Mouse (Mus musculus) embryonic facial prominence, embryonic 12.5 days (tissue): ENCODE measurements around the gene Dand5. TPM values are rescaled to one million over a fixed set of nuclear protein-coding genes. Genes with fewer than 3 reads are reported as not detected.
A peak's percentile ranks its signal among the peaks of the same experiment; 100 is the strongest.
"Not testable (repeated sequence)": the region's sequence is repeated elsewhere in the genome, so short reads cannot be mapped to it uniquely, and the experiment has no call there.

Experiments
- ATAC-seq: fragments of 200-750 bp; cut with Nextera tagmentation; 2 replicates; pipeline ENCODE4 v1.8.0; 2017; ENCODE audit not compliant: insufficient number of reproducible peaks, insufficient read depth, low FRiP score, low TSS enrichment
- H3K27ac ChIP-seq: fragments of 300-500 bp; sonication (generic); 2 replicates; pipeline ENCODE4 v1.5.1; 2016; ENCODE audit warnings: mild to moderate bottlenecking
- H3K27me3 ChIP-seq: fragments of 300-500 bp; sonication (generic); 2 replicates; pipeline ENCODE4 v1.6.1; 2016; ENCODE audit warnings: mild to moderate bottlenecking, moderate library complexity
- H3K36me3 ChIP-seq: fragments of 300-500 bp; sonication (generic); 2 replicates; pipeline ENCODE4 v1.6.1; 2016; ENCODE audit warnings: mild to moderate bottlenecking
- H3K4me1 ChIP-seq: fragments of 300-500 bp; sonication (generic); 2 replicates; pipeline ENCODE4 v1.6.1; 2016
- H3K4me2 ChIP-seq: fragments of 300-500 bp; sonication (generic); replicated peaks from 2 replicates; pipeline ENCODE4 v1.6.1; 2016; ENCODE audit warnings: mild to moderate bottlenecking, moderate library complexity
- H3K4me3 ChIP-seq: fragments of 300-500 bp; sonication (generic); 2 replicates; pipeline ENCODE4 v1.5.1; 2016; ENCODE audit warnings: mild to moderate bottlenecking
- H3K9ac ChIP-seq: fragments of 300-500 bp; sonication (generic); 2 replicates; pipeline ENCODE4 v1.6.1; 2016; ENCODE audit warnings: mild to moderate bottlenecking, moderate library complexity
- H3K9me3 ChIP-seq: fragments of 300-500 bp; sonication (generic); 2 replicates; pipeline ENCODE4 v1.6.1; 2016; ENCODE audit warnings: mild to moderate bottlenecking, moderate library complexity
- WGBS: fragments of 180-500 bp; shearing (Covaris S2); methylation state at CpG from one replicate; pipeline ENCODE4 v1.1.7; 2016; 5-methylcytosine and 5-hydroxymethylcytosine counted together
- polyA plus RNA-seq: library from polyadenylated mRNA; unstranded; fragments of >200 nt; fragmentation: Nextera tagmentation; extraction: Ambion mirVana; gene quantifications from 2 replicates; pipeline ENCODE4 v1.2.1, GENCODE M21; 2016

Gene Dand5
- polyA plus RNA-seq, 1 experiment from 2014 or later, result 5.3 TPM

DNA sequence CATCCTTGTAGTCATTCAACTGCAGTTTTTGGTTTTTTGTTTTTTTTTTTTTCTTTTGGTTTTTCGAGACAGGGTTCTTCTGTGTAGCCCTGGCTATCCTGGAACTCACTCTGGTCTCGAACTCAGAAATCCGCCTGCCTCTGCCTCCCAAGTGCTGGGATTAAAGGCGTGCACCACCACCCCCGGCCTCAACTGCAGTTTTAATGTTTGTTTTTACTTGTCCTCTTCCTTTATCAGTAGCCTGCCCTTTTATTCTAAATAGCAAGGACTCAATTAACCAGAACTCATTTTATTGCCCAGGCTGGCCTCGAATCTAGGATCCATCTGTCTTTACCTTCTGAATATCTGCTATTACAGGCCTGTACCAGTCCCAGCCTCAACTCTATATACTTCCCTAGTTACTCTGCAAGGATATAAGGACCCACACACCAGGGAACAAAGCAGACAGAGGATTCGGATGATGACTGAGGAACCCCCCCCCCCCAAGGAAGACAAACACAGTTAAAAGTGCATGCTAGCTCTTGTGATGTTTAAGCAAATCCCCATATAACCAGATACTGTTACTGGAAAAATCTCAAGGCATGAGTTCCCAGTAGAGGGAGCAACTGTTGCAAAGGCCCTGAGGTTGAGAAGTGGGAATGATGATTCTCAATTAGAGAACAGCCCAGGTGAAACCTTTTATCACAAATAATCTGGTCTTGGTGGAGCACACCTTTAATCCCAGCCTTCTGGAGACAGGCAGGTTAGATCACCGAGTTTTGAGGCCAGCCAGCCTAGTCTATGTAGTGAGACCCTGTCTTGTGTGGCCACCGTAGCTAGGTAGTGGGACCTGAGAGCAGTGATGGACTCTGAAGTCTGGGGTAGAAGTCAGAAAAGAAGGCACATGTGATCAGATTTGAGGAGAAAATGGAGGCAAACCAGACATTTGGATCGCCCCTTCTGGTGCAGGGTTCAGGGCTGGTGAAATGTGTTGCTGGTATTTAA is 10.4 kb upstream of the Dand5 start:
- peaks cover 44% of the 10 kb centered on the region for H3K36me3 ChIP-seq
- peaks cover 25% of the 10 kb centered on the region for H3K4me1 ChIP-seq
- peak overlapping the region; percentile 89 for H3K27ac ChIP-seq
- H3K9me3 ChIP-seq, result no peaks in the 10 kb centered on the region
- H3K9ac ChIP-seq, result peak overlapping the region; percentile 88
- peak overlapping the region; percentile 75 for H3K4me3 ChIP-seq
- WGBS, result 66% methylated on average over 10 of the region's 10 CpGs
- no peak for ATAC-seq
- H3K27me3 ChIP-seq, result no peaks in the 10 kb centered on the region
- peak overlapping the region; percentile 55 for H3K4me2 ChIP-seq

GRCm38 (mm10) chr8:84832034-84832717 is 9.6 kb upstream of the Dand5 start:
- 1% methylated on average over 59 of the region's 59 CpGs for WGBS
- peak overlapping the region; percentile 55 for H3K4me2 ChIP-seq
- peaks cover 16% of the 10 kb centered on the region for H3K4me1 ChIP-seq
- peak overlapping the region; percentile 88 for H3K9ac ChIP-seq
- ATAC-seq, result peak; percentile 53
- peaks cover 35% of the 10 kb centered on the region for H3K36me3 ChIP-seq
- no peaks in the 10 kb centered on the region for H3K9me3 ChIP-seq
- H3K4me3 ChIP-seq, result peak overlapping the region; percentile 75
- H3K27me3 ChIP-seq, result no peaks in the 10 kb centered on the region
- H3K27ac ChIP-seq, result peak overlapping the region; percentile 89

- Histone ChIP-seq H3K9me3 (no peaks in the 10 kb centered on the region), H3K9ac (peak within 1 kb of the TSS; percentile 88), H3K4me1 (peaks cover 9% of the 10 kb centered on the region; the same call in 1 of the 2 replicates), H3K36me3 (peaks cover 28% of the 10 kb centered on the region), H3K4me2 (peak within 1 kb of the TSS; percentile 55), H3K4me3 (peak within 1 kb of the TSS; percentile 75), H3K27me3 (no peaks in the 10 kb centered on the region), H3K27ac (peak within 1 kb of the TSS; percentile 89)
- no peak for ATAC-seq
- WGBS, result 82% methylated on average over 11 of the region's 11 CpGs
Measured at GRCm38 (mm10) chr8:84831490-84831889, 8.9 kb upstream of the Dand5 start, which contains the start of gene Gadd45gip1. Gadd45gip1 (plus strand) TSS chr8:84831522.

DNA sequence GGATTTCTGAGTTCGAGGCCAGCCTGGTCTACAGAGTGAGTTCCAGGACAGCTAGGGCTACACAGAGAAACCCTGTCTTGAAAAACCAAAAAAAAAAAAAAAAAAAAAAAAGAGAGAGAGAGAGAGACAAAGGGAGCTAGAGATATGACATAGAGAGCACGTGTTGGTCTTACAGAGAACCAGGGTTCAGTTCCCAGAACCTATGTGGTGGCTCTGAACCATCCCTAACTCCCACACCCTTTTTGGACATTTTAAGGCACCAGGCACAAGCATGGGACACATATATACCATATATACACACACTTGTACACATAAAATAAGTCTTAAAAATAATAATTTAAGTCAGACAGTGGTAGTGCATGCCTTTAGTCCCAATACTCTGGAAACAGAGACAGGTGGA is 3.9 kb upstream of the Dand5 start:
- 89% methylated on average over 2 of the region's 2 CpGs for WGBS

GRCm38 (mm10) chr8:84825636-84826035 is 3.0 kb upstream of the Dand5 start:
- Histone ChIP-seq H3K9ac (no peak overlapping the region), H3K4me2 (no peak overlapping the region), H3K27ac (no peak overlapping the region), H3K27me3 (peaks cover 6% of the 10 kb centered on the region; the same call in 1 of the 2 replicates), H3K36me3 (no peaks in the 10 kb centered on the region), H3K9me3 (no peaks in the 10 kb centered on the region), H3K4me1 (0 out of 2 replicates have a peak, but pooled peaks cover 3% of the 10 kb centered on the region), H3K4me3 (no peak overlapping the region)
- ATAC-seq, result no peak
- 61% methylated on average over 4 of the region's 4 CpGs for WGBS

More for the DNA sequence above, 3.9 kb upstream of the Dand5 start:
- H3K9ac ChIP-seq, H3K4me3 ChIP-seq, H3K4me2 ChIP-seq, H3K27ac ChIP-seq, H3K4me1 ChIP-seq, H3K27me3 ChIP-seq, ATAC-seq, H3K36me3 ChIP-seq, H3K9me3 ChIP-seq: not testable (repeated sequence)

DNA sequence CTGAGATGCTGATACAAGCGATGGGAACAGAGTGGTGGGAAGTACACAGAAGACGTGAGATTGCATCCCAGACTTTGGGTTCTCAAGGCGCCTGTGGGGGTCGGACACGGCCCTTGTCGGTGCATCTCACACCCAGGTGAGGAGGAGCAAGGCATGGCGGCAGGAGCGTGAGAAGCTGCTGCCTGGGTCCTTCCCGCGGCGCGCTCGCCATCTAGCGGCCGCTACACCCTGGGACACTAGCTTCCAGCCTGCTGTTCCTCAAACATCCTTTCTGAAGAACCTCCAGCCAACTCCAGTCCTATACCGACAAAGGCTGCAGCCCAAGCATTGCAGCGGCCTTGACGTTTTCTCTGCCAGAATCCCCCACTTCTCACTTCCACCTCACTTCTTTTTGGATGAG is 1.0 kb upstream of the Dand5 start:
- 1% methylated on average over 18 of the region's 18 CpGs for WGBS
- Histone ChIP-seq H3K4me3 (no peak overlapping the region), H3K27ac (no peak overlapping the region)

GRCm38 (mm10) chr8:84816117-84816516 is 6.5 kb downstream of the Dand5 start:
- peaks cover 32% of the 10 kb centered on the region for H3K27me3 ChIP-seq
- no peaks in the 10 kb centered on the region for H3K36me3 ChIP-seq
- peaks cover 9% of the 10 kb centered on the region for H3K4me1 ChIP-seq
- 76% methylated on average over 17 of the region's 17 CpGs for WGBS
- H3K4me3 ChIP-seq, result no peak overlapping the region
- no peak overlapping the region for H3K27ac ChIP-seq
- no peak overlapping the region for H3K4me2 ChIP-seq
- no peak overlapping the region for H3K9ac ChIP-seq
- no peaks in the 10 kb centered on the region for H3K9me3 ChIP-seq
- no peak for ATAC-seq

More for the DNA sequence above, 1.0 kb upstream of the Dand5 start:
- no peak for ATAC-seq
- Histone ChIP-seq H3K4me2 (peak overlapping the region; percentile 48), H3K27me3 (peaks cover 6% of the 10 kb centered on the region; the same call in 1 of the 2 replicates), H3K4me1 (0 out of 2 replicates have a peak, but pooled peaks cover 3% of the 10 kb centered on the region), H3K9me3 (no peaks in the 10 kb centered on the region), H3K36me3 (no peaks in the 10 kb centered on the region), H3K9ac (0 out of 2 replicates have a peak overlapping the region, but pooled peaks have one; percentile 31)

DNA sequence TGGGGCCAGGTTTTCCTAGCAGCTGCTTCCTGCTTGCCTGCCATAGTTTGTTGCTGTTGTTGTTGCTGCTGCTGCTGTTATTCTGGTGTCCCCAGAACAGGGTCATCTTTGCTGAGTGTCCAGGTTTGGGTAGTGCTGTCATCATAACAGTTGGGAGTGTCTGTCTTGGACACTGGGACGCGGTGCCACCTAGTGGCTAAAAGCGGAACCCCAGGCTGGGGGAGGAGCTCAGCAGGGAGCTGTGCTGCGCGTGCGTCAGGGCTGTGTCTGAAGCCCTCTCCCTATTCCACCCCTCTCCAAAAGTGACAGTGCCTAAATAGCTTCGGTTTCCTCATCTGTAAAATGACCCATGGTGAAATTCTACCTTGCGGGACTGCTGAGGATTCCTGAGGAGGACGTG is 7.1 kb downstream of the Dand5 start:
- Histone ChIP-seq H3K9ac (no peak overlapping the region), H3K4me1 (peaks cover 15% of the 10 kb centered on the region), H3K4me2 (no peak overlapping the region), H3K9me3 (no peaks in the 10 kb centered on the region), H3K36me3 (no peaks in the 10 kb centered on the region), H3K4me3 (no peak overlapping the region), H3K27me3 (peaks cover 35% of the 10 kb centered on the region), H3K27ac (no peak overlapping the region)
- peak; percentile 47; the same call in 1 of the 2 replicates for ATAC-seq
- WGBS, result 7% methylated on average over 9 of the region's 9 CpGs

GRCm38 (mm10) chr8:84814555-84815441 is 7.8 kb downstream of the Dand5 start:
- H3K36me3 ChIP-seq, result no peaks in the 10 kb centered on the region
- peaks cover 36% of the 10 kb centered on the region for H3K27me3 ChIP-seq
- no peak overlapping the region for H3K9ac ChIP-seq
- no peak overlapping the region for H3K27ac ChIP-seq
- no peak for ATAC-seq
- 47% methylated on average over 19 of the region's 19 CpGs for WGBS
- H3K4me2 ChIP-seq, result no peak overlapping the region
- no peaks in the 10 kb centered on the region for H3K9me3 ChIP-seq
- H3K4me1 ChIP-seq, result peaks cover 16% of the 10 kb centered on the region
- no peak overlapping the region for H3K4me3 ChIP-seq

DNA sequence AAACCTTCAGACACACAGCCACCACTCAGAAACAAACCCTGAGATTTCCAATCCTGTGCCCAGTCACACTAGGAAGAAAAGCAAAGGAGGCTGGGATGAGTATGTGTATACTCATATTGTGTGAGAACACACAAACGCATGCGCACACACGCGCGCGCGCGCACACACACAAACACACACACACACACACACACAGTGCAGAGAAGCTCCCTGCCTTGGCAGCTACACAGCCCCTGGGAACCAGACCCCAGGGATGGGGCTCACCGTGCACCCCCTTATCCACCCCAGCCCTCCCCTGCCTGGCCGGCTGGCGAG is 8.4 kb downstream of the Dand5 start:
- peaks cover 42% of the 10 kb centered on the region for H3K27me3 ChIP-seq
- no peaks in the 10 kb centered on the region for H3K36me3 ChIP-seq
- H3K27ac ChIP-seq, result no peak overlapping the region
- H3K4me3 ChIP-seq, result no peak overlapping the region
- no peak overlapping the region for H3K4me2 ChIP-seq
- H3K9me3 ChIP-seq, result no peaks in the 10 kb centered on the region
- H3K4me1 ChIP-seq, result peaks cover 16% of the 10 kb centered on the region
- no peak overlapping the region for H3K9ac ChIP-seq
- ATAC-seq, result 0 out of 2 replicates have a peak, but pooled peaks have one; percentile 28
- WGBS, result 87% methylated on average over 11 of the region's 11 CpGs

GRCm38 (mm10) chr8:84813830-84814229 is 8.8 kb downstream of the Dand5 start:
- 79% methylated on average over 3 of the region's 3 CpGs for WGBS
- H3K9ac ChIP-seq, result no peak overlapping the region
- no peak overlapping the region for H3K4me2 ChIP-seq
- H3K9me3 ChIP-seq, result no peaks in the 10 kb centered on the region
- H3K4me3 ChIP-seq, result no peak overlapping the region
- no peak overlapping the region for H3K27ac ChIP-seq
- ATAC-seq, result no peak
- H3K4me1 ChIP-seq, result peaks cover 16% of the 10 kb centered on the region
- H3K36me3 ChIP-seq, result no peaks in the 10 kb centered on the region
- peaks cover 46% of the 10 kb centered on the region for H3K27me3 ChIP-seq
